Mouse (Mus musculus) Patski (cell line): ENCODE measurements around the gene Gm21985. TPM values are rescaled to one million over a fixed set of nuclear protein-coding genes. Genes with fewer than 3 reads are reported as not detected.
A peak's percentile ranks its signal among the peaks of the same experiment; 100 is the strongest.

Experiments
- ATAC-seq: fragments of 100-300 bp; one replicate; pipeline ENCODE4 v1.8.0; 2021
- CTCF ChIA-PET: fragments of 350-600 bp; sonication (Branson Sonifier 250); formaldehyde crosslinking; loops from one replicate; lab custom pipeline; 2022; ENCODE audit warnings: inconsistent platforms; lab: Charles Lee
- POLR2A ChIA-PET: fragments of 350-600 bp; sonication (Branson Sonifier 250); formaldehyde crosslinking; loops from one replicate; lab custom pipeline; 2022; ENCODE audit warnings: antibody characterized with exemption, inconsistent platforms; lab: Charles Lee
- DNase-seq: peaks from one replicate; pipeline ENCODE4 v3.0.0-alpha.2; 2011; ENCODE audit warnings: low read depth, low spot score
- H3K27me3 ChIP-seq: fragments of 371-371 bp; one replicate; pipeline ENCODE4 v1.5.1; 2021
- CTCF ChIP-seq: fragments of 100-300 bp; IDR thresholded peaks from one replicate; pipeline ENCODE4 v1.5.1; 2021
- in situ Hi-C: fragments of 300-500 bp; cut with MboI; formaldehyde crosslinking; loops from 3 replicates; pipeline ENCODE4 v1.11.1; 2018; ENCODE audit warnings: low pct_unique_long_range_greater_than_20kb, mixed read lengths
- polyA plus RNA-seq: library from polyadenylated mRNA; unstranded; gene quantifications from one replicate; pipeline ENCODE4 v1.2.3, GENCODE M21; 2021

Gm21985 gene
- polyA plus RNA-seq, 1 experiment from 2014 or later, result 0.06 TPM

DNA sequence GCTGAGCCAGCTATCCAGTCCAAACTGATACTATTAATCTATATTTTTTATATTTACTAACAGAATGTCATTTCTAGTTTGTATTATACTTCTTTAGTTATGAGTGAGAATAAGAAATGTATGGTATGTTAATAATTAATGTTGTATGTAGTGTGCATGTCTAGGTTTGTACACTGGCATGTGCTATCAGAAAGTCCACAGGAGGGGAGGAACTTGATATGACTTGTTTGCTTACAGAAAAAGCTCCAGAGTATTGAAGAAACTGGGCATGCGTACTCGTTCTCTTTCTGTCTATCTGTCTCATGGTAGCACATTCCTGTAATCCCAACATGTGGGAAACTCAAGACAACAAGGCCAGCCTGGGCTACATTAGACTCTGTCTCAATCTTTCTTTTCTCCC lies 52.1 kb downstream of the Gm21985 start:
- no peak for ATAC-seq
- no peak for DNase-seq
- in situ Hi-C loops, result no loop called here
- no peak for TF ChIP-seq CTCF
- ChIA-PET CTCF (interaction anchor here (0.7 kb wide), 1 partner anchor 10 kb away, joined by 3 read pairs; no protein-coding TSS in a partner anchor), POLR2A (interaction anchor here (1.0 kb wide), 1 partner anchor 12 kb away, joined by 3 read pairs; no protein-coding TSS in a partner anchor)
- H3K27me3 ChIP-seq, result no peaks in the 10 kb centered on the region

DNA sequence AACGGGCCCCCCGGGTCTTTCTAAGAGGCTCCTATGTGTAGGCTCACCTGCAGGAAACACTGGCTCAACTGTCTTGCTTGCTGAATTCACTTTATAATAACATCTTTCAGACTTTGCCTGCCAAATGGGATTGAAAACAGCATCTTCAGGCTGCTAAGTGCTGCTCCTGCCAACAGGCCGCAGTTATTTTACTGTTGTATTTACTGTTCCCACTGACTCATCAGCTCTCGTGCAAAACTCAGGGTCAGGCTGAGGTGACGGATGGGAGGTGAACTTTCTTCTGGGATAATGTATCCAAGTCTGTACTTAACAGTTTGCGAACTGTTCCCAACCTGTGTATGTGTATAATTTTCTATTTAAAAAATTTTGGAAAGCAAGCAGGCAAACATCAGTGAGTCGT lies 52.8 kb downstream of the Gm21985 start:
- CTCF ChIA-PET, result interaction anchor here (0.7 kb wide), 1 partner anchor 9 kb away, joined by 3 read pairs; no protein-coding TSS in a partner anchor
- DNase-seq (no peak), ATAC-seq (no peak)
- in situ Hi-C loops, result no loop called here
- no peak for TF ChIP-seq CTCF
- POLR2A ChIA-PET, result interaction anchor here (1.0 kb wide), 1 partner anchor 12 kb away, joined by 3 read pairs; no protein-coding TSS in a partner anchor
- no peaks in the 10 kb centered on the region for H3K27me3 ChIP-seq

DNA sequence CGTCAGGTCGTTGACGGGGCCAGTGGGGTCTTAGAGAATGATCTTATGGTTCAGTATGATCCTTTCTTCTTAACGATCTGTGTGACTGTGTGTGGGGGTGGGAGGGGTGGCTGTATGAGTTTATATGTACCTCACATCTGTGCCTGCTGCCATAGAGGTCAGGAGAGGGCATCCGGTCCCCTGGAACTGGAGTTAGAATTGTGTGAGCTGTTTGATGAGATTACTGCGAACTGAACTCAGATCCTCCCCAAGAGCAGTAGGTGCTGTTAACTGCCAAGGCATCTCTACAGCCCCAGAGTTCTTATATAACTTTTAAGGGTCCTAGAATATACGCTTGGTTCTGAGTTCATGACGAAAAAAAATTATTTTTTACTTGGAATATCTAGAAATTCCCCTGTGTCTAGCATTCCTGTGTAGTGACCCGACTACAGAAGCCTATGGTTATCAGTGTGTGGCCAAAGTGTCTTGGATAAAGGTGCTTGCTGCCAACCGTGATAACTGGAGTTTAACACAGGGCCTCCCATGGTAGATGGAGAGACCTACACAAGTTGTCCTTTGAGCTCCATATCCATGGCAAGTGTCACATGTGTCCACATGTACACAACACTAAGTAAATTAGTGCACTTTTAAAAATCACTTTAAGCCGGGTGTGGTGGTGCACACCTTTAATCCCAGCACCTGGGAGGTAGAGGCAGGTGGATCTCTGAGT lies 62.1 kb downstream of the Gm21985 start:
- DNase-seq (no peak), ATAC-seq (no peak)
- CTCF ChIA-PET, result interaction anchor here (1.2 to 1.9 kb wide), 5 partner anchors 10 to 19 kb away, joined by 3 to 12 read pairs (median 5); no protein-coding TSS in a partner anchor
- TF ChIP-seq CTCF, result no peak
- POLR2A ChIA-PET, result no interaction called here
- in situ Hi-C loops, result no loop called here
- H3K27me3 ChIP-seq, result no peaks in the 10 kb centered on the region

- no peak for ATAC-seq
- POLR2A ChIA-PET, result interaction anchor here (0.6 to 0.7 kb wide), 2 partner anchors 21 to 38 kb away, joined by 3 to 4 read pairs; no protein-coding TSS in a partner anchor
- no peaks in the 10 kb centered on the region for H3K27me3 ChIP-seq
- in situ Hi-C loops, result no loop called here
- TF ChIP-seq CTCF, result no peak
- no peak for DNase-seq
- CTCF ChIA-PET, result interaction anchor here (0.9 to 2.7 kb wide), 4 partner anchors 8 to 18 kb away, joined by 3 to 8 read pairs (median 4); no protein-coding TSS in a partner anchor
These were observed 66.2 kb downstream of the Gm21985 start for GRCm38 (mm10) chr2:112332051-112332898.

DNA sequence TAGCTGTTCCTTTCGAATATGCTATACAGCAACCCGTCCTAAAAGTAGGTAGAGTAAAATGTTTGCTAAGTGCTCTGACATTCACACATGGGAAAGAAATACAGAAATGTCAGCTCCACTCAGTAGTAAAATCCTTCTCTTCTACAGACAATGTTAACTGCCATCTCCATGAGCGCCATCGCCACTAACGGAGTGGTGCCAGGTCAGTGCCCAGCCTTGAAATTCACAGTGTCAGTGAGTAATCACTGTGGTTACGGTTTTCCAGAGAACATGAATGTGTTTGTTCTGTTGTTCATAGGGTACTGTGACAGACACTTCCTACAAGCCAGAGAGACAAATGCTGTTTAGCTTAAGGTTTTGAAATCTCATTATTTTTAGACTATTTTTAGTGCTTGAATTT lies 71.1 kb downstream of the Gm21985 start:
- no peaks in the 10 kb centered on the region for H3K27me3 ChIP-seq
- DNase-seq (no peak), ATAC-seq (no peak)
- in situ Hi-C loops, result no loop called here
- ChIA-PET POLR2A (no interaction called here), CTCF (no interaction called here)
- no peak for TF ChIP-seq CTCF

DNA sequence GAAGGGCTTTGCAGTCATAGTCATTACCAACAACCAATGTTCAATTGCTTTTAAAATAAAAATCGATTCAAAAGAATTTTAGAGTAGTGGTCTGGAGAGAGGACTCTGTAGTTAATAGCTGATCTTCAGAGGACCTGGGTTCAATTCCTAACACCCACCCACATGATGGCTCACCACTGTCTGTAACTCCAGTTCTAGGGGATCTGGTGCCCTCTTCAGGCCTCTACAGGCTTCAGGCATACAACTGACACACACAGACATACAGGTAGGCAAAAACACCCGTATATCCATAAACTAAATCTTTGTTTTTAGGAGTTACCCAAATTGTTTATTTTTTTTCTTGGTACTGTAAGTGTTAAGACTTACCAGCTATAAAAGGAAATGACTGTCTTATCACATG lies 73.6 kb downstream of the Gm21985 start:
- in situ Hi-C loops, result no loop called here
- H3K27me3 ChIP-seq, result no peaks in the 10 kb centered on the region
- TF ChIP-seq CTCF, result peak; percentile 45
- ATAC-seq (no peak), DNase-seq (no peak)
- ChIA-PET POLR2A (no interaction called here), CTCF (interaction anchor here (0.7 to 1.3 kb wide), 5 partner anchors 29 to 100 kb away, joined by 3 to 4 read pairs (median 3); partner anchors contain the start of gene Lpcat4)

DNA sequence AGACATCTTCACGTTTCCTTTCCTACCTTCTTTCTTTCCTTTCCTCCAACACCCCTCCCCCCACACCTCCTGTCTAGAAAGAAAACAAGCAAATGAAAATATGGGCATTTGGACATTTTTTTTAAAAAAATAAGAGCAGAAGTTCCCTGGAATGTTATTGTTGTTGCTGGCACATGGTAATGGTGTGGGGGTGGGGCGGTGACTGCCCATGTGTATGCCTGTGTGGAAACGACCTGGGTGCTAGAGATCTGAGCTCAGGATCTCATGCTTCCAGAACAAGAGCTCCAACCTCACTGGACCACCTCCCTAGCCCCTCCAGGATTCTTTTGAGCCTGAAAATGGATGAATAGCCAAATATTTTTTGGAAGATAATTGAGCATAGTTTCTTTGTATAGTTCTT lies 75.0 kb downstream of the Gm21985 start:
- in situ Hi-C loops, result no loop called here
- CTCF ChIA-PET, result interaction anchor here (1.0 to 1.4 kb wide), 3 partner anchors 10 to 32 kb away, joined by 3 to 8 read pairs (median 3); no protein-coding TSS in a partner anchor
- ATAC-seq, result no peak
- H3K27me3 ChIP-seq, result no peaks in the 10 kb centered on the region
- POLR2A ChIA-PET, result no interaction called here
- TF ChIP-seq CTCF, result no peak
- no peak for DNase-seq

- ATAC-seq (no peak), DNase-seq (no peak)
- in situ Hi-C loops, result no loop called here
- no peaks in the 10 kb centered on the region for H3K27me3 ChIP-seq
- ChIA-PET CTCF (interaction anchor here (1.1 kb wide), 1 partner anchor 50 kb away, joined by 3 read pairs; no protein-coding TSS in a partner anchor), POLR2A (no interaction called here)
- TF ChIP-seq CTCF, result no peak
These were observed 82.1 kb downstream of the Gm21985 start for GRCm38 (mm10) chr2:112348246-112348645.

DNA sequence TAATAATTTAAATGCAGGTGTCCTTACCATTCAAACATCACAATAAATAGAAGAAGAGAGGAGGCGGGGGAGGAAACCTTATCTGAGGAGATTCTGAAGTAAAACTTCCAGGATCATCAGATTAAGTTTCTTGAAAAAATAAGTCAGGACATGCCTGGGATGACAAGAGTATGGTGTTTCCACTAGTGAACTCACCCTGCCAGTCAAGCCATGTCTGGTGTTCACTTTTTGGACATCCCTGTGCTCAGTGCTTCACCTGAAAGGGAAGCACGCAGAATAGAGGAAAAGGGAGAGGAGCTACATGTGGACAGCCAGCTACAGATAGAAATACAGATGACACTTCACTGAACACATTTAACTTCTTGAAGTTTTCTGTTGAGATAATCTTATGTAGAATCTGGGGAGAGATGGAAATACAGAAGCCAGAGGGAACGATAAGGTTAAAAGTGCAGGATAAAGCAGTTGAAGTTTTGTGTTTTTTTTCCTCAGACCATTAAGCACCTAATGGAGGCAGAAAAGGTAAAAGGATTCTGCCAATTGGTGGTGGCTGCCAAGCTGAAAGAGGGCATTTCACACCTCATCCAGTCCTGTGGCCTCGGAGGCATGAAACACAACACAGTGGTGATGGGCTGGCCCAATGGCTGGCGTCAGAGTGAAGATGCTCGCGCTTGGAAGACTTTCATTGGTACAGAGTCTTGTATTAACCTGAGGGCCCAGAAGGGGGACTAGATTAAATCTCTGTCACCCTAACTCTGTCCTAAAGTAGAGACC lies 87.8 kb downstream of the Gm21985 start:
- DNase-seq (no peak), ATAC-seq (no peak)
- no peaks in the 10 kb centered on the region for H3K27me3 ChIP-seq
- CTCF ChIA-PET, result interaction anchor here (1.4 kb wide), 1 partner anchor 9 kb away, joined by 4 read pairs; no protein-coding TSS in a partner anchor
- POLR2A ChIA-PET, result no interaction called here
- no peak for TF ChIP-seq CTCF
- in situ Hi-C loops, result no loop called here
